Mouse (Mus musculus) cerebellum, adult 11-12 months (tissue): ENCODE results near the gene Asgr1.
"Not testable (repeated sequence)": the region's sequence is repeated elsewhere in the genome, so short reads cannot be mapped to it uniquely, and the experiment has no call there.

Source experiments
- DNase-seq: peaks from one replicate; pipeline ENCODE4 v3.0.0; 2022

Gene Asgr1

GRCm38 (mm10) chr11:70070603-70071002 is 16.7 kb downstream of the Asgr1 start:
- not testable (repeated sequence) for DNase-seq

GRCm38 (mm10) chr11:70074379-70075071 is 20.6 kb downstream of the Asgr1 start:
- peak; percentile 48 for DNase-seq

- no peak for DNase-seq
Observed at GRCm38 (mm10) chr11:70075581-70075980, 21.7 kb downstream of the Asgr1 start.

GRCm38 (mm10) chr11:70077441-70077840 is 23.6 kb downstream of the Asgr1 start:
- DNase-seq: no peak

GRCm38 (mm10) chr11:70079175-70079574 is 25.3 kb downstream of the Asgr1 start:
- no peak for DNase-seq

- DNase-seq: no peak
Observed at GRCm38 (mm10) chr11:70079928-70080327, 26.0 kb downstream of the Asgr1 start.

GRCm38 (mm10) chr11:70080803-70081590 is 27.1 kb downstream of the Asgr1 start:
- no peak for DNase-seq

GRCm38 (mm10) chr11:70084563-70084962 is 30.7 kb downstream of the Asgr1 start:
- no peak for DNase-seq

GRCm38 (mm10) chr11:70091986-70092783 is 38.3 kb downstream of the Asgr1 start, which contains the start of gene Asgr2:
Gene Asgr2, plus strand, starts transcription at chr11:70092644.
- no peak for DNase-seq

GRCm38 (mm10) chr11:70097396-70097795 is 43.5 kb downstream of the Asgr1 start:
- DNase-seq: no peak

GRCm38 (mm10) chr11:70099102-70099501 is 45.2 kb downstream of the Asgr1 start:
- no peak for DNase-seq

- no peak for DNase-seq
Observed at GRCm38 (mm10) chr11:70099809-70100208, 45.9 kb downstream of the Asgr1 start.

GRCm38 (mm10) chr11:70103701-70104315 is 49.9 kb downstream of the Asgr1 start:
- no peak for DNase-seq

- no peak for DNase-seq
Observed at GRCm38 (mm10) chr11:70107085-70107484, 53.2 kb downstream of the Asgr1 start.
